Mouse (Mus musculus) kidney, embryonic 15.5 days (tissue): ENCODE data around the gene Enpp3. TPM values are rescaled to one million over a fixed set of nuclear protein-coding genes. Genes with fewer than 3 reads are reported as not detected.

Experiments
- ATAC-seq: fragments of 200-750 bp; cut with Nextera tagmentation; replicated peaks from 2 replicates; pipeline ENCODE4 v1.8.0; 2017; ENCODE audit warnings: moderate TSS enrichment; ENCODE audit not compliant: low FRiP score
- H3K27ac ChIP-seq: fragments of 300-500 bp; sonication (generic); 2 replicates; pipeline ENCODE4 v1.5.1; 2015; ENCODE audit warnings: mild to moderate bottlenecking, inconsistent platforms
- H3K27me3 ChIP-seq: fragments of 300-500 bp; sonication (generic); 2 replicates; pipeline ENCODE4 v1.6.1; 2015; ENCODE audit warnings: inconsistent platforms
- H3K36me3 ChIP-seq: fragments of 300-500 bp; sonication (generic); 2 replicates; pipeline ENCODE4 v1.6.1; 2015; ENCODE audit warnings: inconsistent platforms
- H3K4me1 ChIP-seq: fragments of 300-500 bp; sonication (generic); 2 replicates; pipeline ENCODE4 v1.6.1; 2015; ENCODE audit warnings: inconsistent platforms
- H3K4me2 ChIP-seq: fragments of 300-500 bp; sonication (generic); 2 replicates; pipeline ENCODE4 v1.6.1; 2015; ENCODE audit warnings: moderate library complexity, mild to moderate bottlenecking, inconsistent platforms
- H3K4me3 ChIP-seq: fragments of 300-500 bp; sonication (generic); replicated peaks from 2 replicates; pipeline ENCODE4 v1.5.1; 2015; ENCODE audit warnings: mild to moderate bottlenecking, inconsistent platforms
- H3K9ac ChIP-seq: fragments of 300-500 bp; sonication (generic); 2 replicates; pipeline ENCODE4 v1.6.1; 2015; ENCODE audit warnings: mild to moderate bottlenecking, inconsistent platforms
- H3K9me3 ChIP-seq: fragments of 300-500 bp; sonication (generic); replicated peaks from 2 replicates; pipeline ENCODE4 v1.6.1; 2016; ENCODE audit warnings: inconsistent platforms
- WGBS: fragments of 180-500 bp; shearing (Covaris S2); methylation state at CpG from one replicate; pipeline ENCODE4 v1.1.7; 2015; ENCODE audit warnings: mixed read lengths; 5-methylcytosine and 5-hydroxymethylcytosine counted together
- polyA plus RNA-seq: library from polyadenylated mRNA; unstranded; fragments of >200 nt; fragmentation: Nextera tagmentation; extraction: Ambion mirVana; gene quantifications from 2 replicates; pipeline ENCODE4 v1.2.1, GENCODE M21; 2015

Enpp3 gene
- polyA plus RNA-seq, 1 experiment from 2014 or later: 6.4 TPM

- peaks cover 7% of the 10 kb centered on the region for H3K4me1 ChIP-seq
- ATAC-seq: no peak
- no peak overlapping the region for H3K27ac ChIP-seq
- no peaks in the 10 kb centered on the region for H3K27me3 ChIP-seq
- no peaks in the 10 kb centered on the region for H3K36me3 ChIP-seq
- H3K9me3 ChIP-seq: no peaks in the 10 kb centered on the region
- H3K9ac ChIP-seq: no peak overlapping the region
- no peak overlapping the region for H3K4me3 ChIP-seq
- 96% methylated on average over 9 of the region's 9 CpGs for WGBS
- no peak overlapping the region for H3K4me2 ChIP-seq
Observed at GRCm38 (mm10) chr10:24784624-24785276, 57.9 kb downstream of the Enpp3 start.

DNA sequence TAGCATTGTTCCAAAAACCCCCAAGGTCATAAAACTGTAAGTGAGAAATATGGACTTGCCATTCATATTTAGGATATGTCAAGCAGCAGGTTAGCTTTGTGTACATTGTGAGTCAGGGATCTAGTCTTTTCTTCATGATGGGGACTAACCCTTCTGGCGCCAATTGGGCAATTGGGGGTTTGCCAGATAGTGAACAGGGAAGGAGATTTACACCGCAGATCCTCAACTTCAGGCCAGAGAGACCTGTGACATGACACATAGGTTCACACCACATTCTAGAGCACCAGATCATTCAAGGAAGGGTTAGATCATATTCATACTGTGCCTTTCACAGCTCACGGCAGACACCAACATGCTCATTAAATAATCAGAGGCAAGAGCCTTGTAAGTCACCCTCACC is 58.7 kb downstream of the Enpp3 start:
- H3K9me3 ChIP-seq: no peaks in the 10 kb centered on the region
- no peaks in the 10 kb centered on the region for H3K36me3 ChIP-seq
- no peak overlapping the region for H3K4me2 ChIP-seq
- WGBS: 79% methylated on average over 3 of the region's 3 CpGs
- H3K4me1 ChIP-seq: peaks cover 8% of the 10 kb centered on the region
- no peak for ATAC-seq
- no peak overlapping the region for H3K27ac ChIP-seq
- H3K27me3 ChIP-seq: no peaks in the 10 kb centered on the region
- no peak overlapping the region for H3K4me3 ChIP-seq
- no peak overlapping the region for H3K9ac ChIP-seq

DNA sequence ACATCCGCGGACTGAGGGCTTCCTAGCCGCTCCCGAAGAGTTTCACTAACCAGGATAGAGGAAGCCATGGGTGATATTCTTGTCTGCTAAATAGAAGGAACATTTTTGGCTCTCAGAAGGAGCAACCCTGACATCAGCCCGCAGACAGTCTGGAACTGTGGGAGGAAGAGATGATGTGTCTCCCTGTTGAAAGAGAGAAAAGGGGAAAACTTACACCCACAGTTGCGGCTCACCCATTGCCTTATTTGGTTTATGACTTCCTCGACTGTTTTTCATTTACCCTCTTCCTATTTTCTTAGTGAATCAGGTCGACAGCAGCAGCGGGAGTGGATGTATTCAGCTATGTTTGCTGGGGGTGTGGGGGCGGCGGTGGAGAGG is 64.0 kb downstream of the Enpp3 start:
- Histone ChIP-seq H3K9me3 (no peaks in the 10 kb centered on the region), H3K27ac (peak overlapping the region; percentile 77), H3K27me3 (no peaks in the 10 kb centered on the region), H3K9ac (no peak overlapping the region), H3K4me1 (peaks cover 18% of the 10 kb centered on the region), H3K4me3 (peak overlapping the region; percentile 2; the same call in 1 of the 2 replicates), H3K4me2 (peak overlapping the region; percentile 45), H3K36me3 (no peaks in the 10 kb centered on the region)
- peak; percentile 40 for ATAC-seq
- 29% methylated on average over 11 of the region's 11 CpGs for WGBS

DNA sequence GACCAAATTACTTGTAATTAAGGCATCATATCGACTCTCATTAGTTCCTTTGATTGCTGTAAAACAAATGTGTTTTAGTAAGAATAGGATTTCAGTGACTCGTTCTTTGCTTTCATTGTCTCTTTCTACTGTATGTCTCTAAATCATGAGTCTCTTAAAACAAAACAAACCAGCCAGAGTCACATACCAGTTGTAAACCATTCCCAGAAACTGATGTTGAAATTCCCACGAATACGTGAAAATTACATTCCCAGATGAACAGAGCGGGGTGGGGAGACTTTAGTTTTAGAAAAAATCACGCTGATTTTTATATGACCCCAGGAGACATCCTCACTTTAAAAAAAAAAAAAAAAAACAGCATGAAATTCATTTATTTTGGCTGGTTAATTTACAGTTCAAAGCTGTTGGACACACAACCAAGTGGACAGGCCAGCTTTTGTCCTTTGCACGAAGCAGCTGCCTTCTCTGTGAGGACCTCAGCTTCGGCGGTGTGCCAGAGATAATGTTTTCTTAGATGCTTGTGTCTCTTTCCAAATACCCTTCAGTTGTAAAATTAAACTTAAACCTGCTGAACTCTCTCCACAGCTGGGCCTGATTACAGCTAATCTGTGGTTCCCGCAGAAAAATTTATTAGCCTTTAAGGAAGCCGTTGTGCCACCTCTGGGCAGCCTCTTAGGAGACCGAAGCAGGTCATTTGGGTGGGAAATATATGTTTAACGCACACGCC is 64.5 kb downstream of the Enpp3 start:
- WGBS: 35% methylated on average over 14 of the region's 14 CpGs
- Histone ChIP-seq H3K27ac (peak overlapping the region; percentile 77), H3K9ac (no peak overlapping the region), H3K9me3 (no peaks in the 10 kb centered on the region), H3K4me3 (peak overlapping the region; percentile 2; the same call in 1 of the 2 replicates), H3K36me3 (no peaks in the 10 kb centered on the region), H3K4me2 (peak overlapping the region; percentile 45), H3K4me1 (peaks cover 18% of the 10 kb centered on the region), H3K27me3 (no peaks in the 10 kb centered on the region)
- peak; percentile 62 for ATAC-seq

- Histone ChIP-seq H3K9me3 (no peaks in the 10 kb centered on the region), H3K4me3 (no peak overlapping the region), H3K4me1 (0 out of 2 replicates have a peak, but pooled peaks cover 3% of the 10 kb centered on the region), H3K36me3 (no peaks in the 10 kb centered on the region), H3K27ac (no peak overlapping the region), H3K27me3 (no peaks in the 10 kb centered on the region), H3K9ac (no peak overlapping the region), H3K4me2 (no peak overlapping the region)
- no peak for ATAC-seq
- WGBS: 91% methylated on average over 7 of the region's 7 CpGs
Observed at GRCm38 (mm10) chr10:24769496-24769895, 73.1 kb downstream of the Enpp3 start.

DNA sequence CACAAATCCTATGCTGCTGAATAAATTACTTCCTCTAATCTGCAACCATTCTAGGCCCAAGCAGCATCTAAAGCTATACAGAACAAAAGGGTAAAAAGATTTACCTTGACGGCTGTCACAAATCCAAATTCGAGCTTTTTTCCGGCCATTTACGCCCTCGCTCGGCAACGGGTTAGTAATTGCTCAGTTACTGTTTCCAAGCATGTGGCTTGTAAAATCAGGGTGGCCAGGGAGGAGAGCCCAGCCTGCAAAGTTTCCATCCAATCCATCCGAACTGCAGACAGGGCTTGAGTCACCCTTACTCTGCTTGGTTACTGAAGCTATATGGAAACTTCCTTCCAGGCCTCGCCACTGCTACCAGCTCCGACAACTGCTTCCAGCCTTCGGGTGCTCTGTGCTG is 74.9 kb downstream of the Enpp3 start:
- Histone ChIP-seq H3K4me2 (no peak overlapping the region), H3K9ac (no peak overlapping the region), H3K4me3 (no peak overlapping the region), H3K9me3 (no peaks in the 10 kb centered on the region), H3K27me3 (no peaks in the 10 kb centered on the region), H3K27ac (no peak overlapping the region), H3K4me1 (0 out of 2 replicates have a peak, but pooled peaks cover 3% of the 10 kb centered on the region), H3K36me3 (no peaks in the 10 kb centered on the region)
- whole genome bisulfite sequencing: 55% methylated on average over 11 of the region's 11 CpGs
- no peak for ATAC-seq

- no peak overlapping the region for H3K27ac ChIP-seq
- 57% methylated on average over 1 of the region's 1 CpGs for WGBS
- H3K4me3 ChIP-seq: no peak overlapping the region
- H3K9ac ChIP-seq: no peak overlapping the region
- 0 out of 2 replicates have a peak, but pooled peaks cover 3% of the 10 kb centered on the region for H3K4me1 ChIP-seq
- no peak for ATAC-seq
- H3K27me3 ChIP-seq: no peaks in the 10 kb centered on the region
- no peaks in the 10 kb centered on the region for H3K9me3 ChIP-seq
- H3K4me2 ChIP-seq: no peak overlapping the region
- H3K36me3 ChIP-seq: no peaks in the 10 kb centered on the region
Observed at GRCm38 (mm10) chr10:24766061-24766460, 76.6 kb downstream of the Enpp3 start.

- H3K27ac ChIP-seq: no peak overlapping the region
- H3K9me3 ChIP-seq: no peaks in the 10 kb centered on the region
- no peak overlapping the region for H3K9ac ChIP-seq
- 38% methylated on average over 6 of the region's 6 CpGs for WGBS
- H3K27me3 ChIP-seq: no peaks in the 10 kb centered on the region
- no peak for ATAC-seq
- 0 out of 2 replicates have a peak, but pooled peaks cover 3% of the 10 kb centered on the region for H3K4me1 ChIP-seq
- no peak overlapping the region for H3K4me2 ChIP-seq
- no peaks in the 10 kb centered on the region for H3K36me3 ChIP-seq
- H3K4me3 ChIP-seq: no peak overlapping the region
Observed at GRCm38 (mm10) chr10:24765151-24765755, 77.4 kb downstream of the Enpp3 start.

- no peak overlapping the region for H3K27ac ChIP-seq
- H3K4me3 ChIP-seq: no peak overlapping the region
- H3K4me1 ChIP-seq: 0 out of 2 replicates have a peak, but pooled peaks cover 3% of the 10 kb centered on the region
- no peaks in the 10 kb centered on the region for H3K36me3 ChIP-seq
- WGBS: 65% methylated on average over 3 of the region's 3 CpGs
- H3K9ac ChIP-seq: no peak overlapping the region
- no peak for ATAC-seq
- H3K4me2 ChIP-seq: no peak overlapping the region
- H3K27me3 ChIP-seq: no peaks in the 10 kb centered on the region
- no peaks in the 10 kb centered on the region for H3K9me3 ChIP-seq
Observed at GRCm38 (mm10) chr10:24764640-24765039, 78.0 kb downstream of the Enpp3 start.

GRCm38 (mm10) chr10:24763257-24763656 is 79.4 kb downstream of the Enpp3 start:
- Histone ChIP-seq H3K36me3 (no peaks in the 10 kb centered on the region), H3K27ac (no peak overlapping the region), H3K4me2 (no peak overlapping the region), H3K4me1 (0 out of 2 replicates have a peak, but pooled peaks cover 3% of the 10 kb centered on the region), H3K9ac (no peak overlapping the region), H3K27me3 (no peaks in the 10 kb centered on the region), H3K4me3 (no peak overlapping the region), H3K9me3 (no peaks in the 10 kb centered on the region)
- ATAC-seq: no peak
- WGBS: 91% methylated on average over 3 of the region's 3 CpGs

- H3K9me3 ChIP-seq: no peaks in the 10 kb centered on the region
- no peak for ATAC-seq
- no peak overlapping the region for H3K4me3 ChIP-seq
- no peak overlapping the region for H3K4me2 ChIP-seq
- H3K4me1 ChIP-seq: no peaks in the 10 kb centered on the region
- no peak overlapping the region for H3K9ac ChIP-seq
- H3K27ac ChIP-seq: no peak overlapping the region
- no peaks in the 10 kb centered on the region for H3K36me3 ChIP-seq
- 71% methylated on average over 8 of the region's 8 CpGs for WGBS
- H3K27me3 ChIP-seq: no peaks in the 10 kb centered on the region
Observed at GRCm38 (mm10) chr10:24758326-24758915, 84.2 kb downstream of the Enpp3 start.
